Comparison of ENCODE assay signal across 14 mouse cellular contexts in the genomic region with DNA sequence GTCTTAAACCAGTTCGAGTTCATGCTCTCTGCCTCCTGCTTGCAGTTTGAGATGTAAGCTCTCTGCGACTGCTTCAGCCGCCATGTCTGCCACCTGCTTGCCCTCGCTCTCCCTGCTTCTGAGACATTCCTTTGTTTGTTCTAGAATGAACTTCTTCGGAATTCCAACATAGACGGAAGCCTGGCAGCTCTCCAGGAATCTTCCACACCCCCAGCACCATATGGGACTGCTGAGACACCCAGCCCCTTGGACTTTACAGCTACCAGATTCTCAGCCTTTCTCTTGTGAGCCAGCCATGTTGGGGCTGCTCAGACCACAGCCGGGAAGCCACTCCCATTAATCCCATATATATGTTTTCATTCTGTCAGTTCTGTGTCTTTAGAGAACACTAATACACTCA. TPM values are rescaled to one million over a fixed set of nuclear protein-coding genes. Genes with fewer than 3 reads are reported as not detected.
DNase-seq lines count a peak whose midpoint lies in the region; ATAC-seq and TF ChIP-seq lines count a peak whose summit lies in the region.
"Had no signal": no experiment of that assay in that cellular context is flagged by ENCODE, and none has a peak within 500 bp of the region (broad histone marks: within the 10 kb centered on the region; RNA-seq: fewer than 3 reads in every experiment).

No protein-coding gene starts in this region.

- peaks cover 7% of the 10 kb centered on the region; the same call in 1 of the 2 replicates for H3K4me1 ChIP-seq in forebrain, embryonic 13.5 days
- no peaks in the 10 kb centered on the region for H3K4me1 ChIP-seq in forebrain, embryonic 11.5 days (replicated peaks; ENCODE audit: control insufficient read depth, insufficient read depth, low read length)
- peaks cover 6% of the 10 kb centered on the region for H3K4me1 ChIP-seq in ES-Bruce4 (ENCODE audit: control insufficient read depth, insufficient read depth, low read length)
- H3K4me1 ChIP-seq in forebrain, postnatal 0 days (ENCODE audit: insufficient read depth), result 0 out of 2 replicates have a peak, but pooled peaks cover 5% of the 10 kb centered on the region
- peaks cover 8% of the 10 kb centered on the region for H3K4me1 ChIP-seq in thymus, adult 2 months (replicated peaks; ENCODE audit: control insufficient read depth, insufficient read depth, low read length)
- no peaks in the 10 kb centered on the region for H3K4me1 ChIP-seq in liver, postnatal 0 days (ENCODE audit: insufficient read depth)
- H3K4me1 ChIP-seq: hindbrain, embryonic 12.5 days; midbrain, embryonic 13.5 days had no signal

- no peak for TF ChIP-seq EP300 in ES-Bruce4 (IDR thresholded peaks at IDR 0.05; ENCODE audit: insufficient read depth, low read depth, low read length)
- no peak for TF ChIP-seq EP300 in liver, postnatal 0 days (IDR thresholded peaks at IDR 0.05; ENCODE audit: low read depth)

- 42% methylated on average over 7 of the region's 7 CpGs for WGBS in forebrain, embryonic 13.5 days
- 58% methylated on average over 7 of the region's 7 CpGs for WGBS in forebrain, embryonic 11.5 days
- WGBS in forebrain, postnatal 0 days, result 28% methylated on average over 7 of the region's 7 CpGs
- 85% methylated on average over 7 of the region's 7 CpGs for WGBS in thymus, adult 2 months
- 65% methylated on average over 7 of the region's 7 CpGs for WGBS in liver, postnatal 0 days (ENCODE audit: insufficient replicate concordance)

- no peak overlapping the region for H3K4me2 ChIP-seq in forebrain, embryonic 13.5 days
- H3K4me2 ChIP-seq in forebrain, embryonic 11.5 days (ENCODE audit: low read depth, low read length, severe bottlenecking), result no peak overlapping the region
- H3K4me2 ChIP-seq in forebrain, postnatal 0 days (ENCODE audit: low read depth), result no peak overlapping the region
- H3K4me2 ChIP-seq in liver, postnatal 0 days (ENCODE audit: low read depth, low read length), result no peak overlapping the region
- H3K4me2 ChIP-seq: hindbrain, embryonic 12.5 days; midbrain, embryonic 13.5 days had no signal

- no peak for DNase-seq in forebrain, embryonic 11.5 days (ENCODE audit: low spot score)
- peak; percentile 21 for DNase-seq in layer of hippocampus, adult 9-11 months
- no peak for DNase-seq in layer of hippocampus, adult 2 months (ENCODE audit: low spot score in 2 of 2)
- peak; percentile 49 for DNase-seq in forebrain, postnatal 0 days
- DNase-seq in thymus, adult 2 months, result no peak
- no peak for DNase-seq in liver, postnatal 0 days
- DNase-seq: cerebellum, postnatal 36 days had no signal

- H3K36me3 ChIP-seq in forebrain, embryonic 13.5 days (ENCODE audit: poor library complexity, severe bottlenecking), result no peaks in the 10 kb centered on the region
- no peaks in the 10 kb centered on the region for H3K36me3 ChIP-seq in forebrain, embryonic 11.5 days (ENCODE audit: control insufficient read depth, insufficient read depth, low read length)
- H3K36me3 ChIP-seq in ES-Bruce4 (ENCODE audit: control insufficient read depth, insufficient read depth, low read length, poor library complexity, severe bottlenecking), result no peaks in the 10 kb centered on the region
- no peaks in the 10 kb centered on the region for H3K36me3 ChIP-seq in forebrain, postnatal 0 days (ENCODE audit: insufficient read depth)
- H3K36me3 ChIP-seq in thymus, adult 2 months (ENCODE audit: control insufficient read depth, insufficient read depth, low read length), result no peaks in the 10 kb centered on the region
- H3K36me3 ChIP-seq in liver, postnatal 0 days (replicated peaks; ENCODE audit: insufficient read depth, low read length), result no peaks in the 10 kb centered on the region
- H3K36me3 ChIP-seq: hindbrain, embryonic 12.5 days; midbrain, embryonic 13.5 days had no signal

- ATAC-seq in forebrain, embryonic 13.5 days, result 0 out of 2 replicates have a peak, but pooled peaks have one; percentile 33
- ATAC-seq in forebrain, embryonic 11.5 days (replicated peaks; ENCODE audit: low FRiP score), result no peak
- ATAC-seq in forebrain, postnatal 0 days, result peak; percentile 34; the same call in 1 of the 2 replicates
- no peak for ATAC-seq in liver, postnatal 0 days
- ATAC-seq: midbrain, embryonic 13.5 days; Patski had no signal

- TF ChIP-seq POLR2A in ES-Bruce4 (IDR thresholded peaks at IDR 0.05; ENCODE audit: insufficient read depth, low read length), result no peak
- no peak for TF ChIP-seq POLR2A in thymus, adult 2 months (IDR thresholded peaks at IDR 0.05; ENCODE audit: control insufficient read depth, extremely low read depth, insufficient read depth, low read length, poor library complexity)

- TF ChIP-seq CTCF in layer of hippocampus, adult 2 months (conservative IDR thresholded peaks at IDR 0.05), result no peak
- TF ChIP-seq CTCF in ES-Bruce4 (IDR thresholded peaks at IDR 0.05; ENCODE audit: low read depth, low read length), result no peak
- TF ChIP-seq CTCF in forebrain, postnatal 0 days (IDR thresholded peaks at IDR 0.05; ENCODE audit: low read depth), result no peak
- no peak for TF ChIP-seq CTCF in thymus, adult 2 months (IDR thresholded peaks at IDR 0.05; ENCODE audit: borderline replicate concordance, control insufficient read depth, extremely low read depth, insufficient read depth, low read length, poor library complexity)
- TF ChIP-seq CTCF in liver, postnatal 0 days (IDR thresholded peaks at IDR 0.05; ENCODE audit: low read depth), result no peak

- H3K4me3 ChIP-seq in forebrain, embryonic 13.5 days, result no peak overlapping the region
- no peak overlapping the region for H3K4me3 ChIP-seq in forebrain, embryonic 11.5 days (ENCODE audit: low read depth, low read length)
- H3K4me3 ChIP-seq in layer of hippocampus, adult 2 months, result no peak overlapping the region
- no peak overlapping the region for H3K4me3 ChIP-seq in ES-Bruce4 (ENCODE audit: low read depth, low read length)
- no peak overlapping the region for H3K4me3 ChIP-seq in forebrain, postnatal 0 days (ENCODE audit: low read depth, low read length)
- no peak overlapping the region for H3K4me3 ChIP-seq in thymus, adult 2 months (ENCODE audit: control insufficient read depth, insufficient read depth, low read length)
- H3K4me3 ChIP-seq in liver, postnatal 0 days (ENCODE audit: low read depth, low read length), result no peak overlapping the region
- H3K4me3 ChIP-seq: hindbrain, embryonic 12.5 days; midbrain, embryonic 13.5 days had no signal

- H3K27ac ChIP-seq in forebrain, embryonic 13.5 days, result 0 out of 2 replicates have a peak overlapping the region, but pooled peaks have one; percentile 31
- H3K27ac ChIP-seq in forebrain, embryonic 11.5 days (ENCODE audit: low read depth, low read length), result no peak overlapping the region
- H3K27ac ChIP-seq in layer of hippocampus, adult 2 months, result no peak overlapping the region
- peak overlapping the region; percentile 43; the same call in 1 of the 2 replicates for H3K27ac ChIP-seq in ES-Bruce4 (ENCODE audit: insufficient read depth, low read length)
- H3K27ac ChIP-seq in forebrain, postnatal 0 days (ENCODE audit: low read depth, low read length), result peak overlapping the region; percentile 40; the same call in 1 of the 2 replicates
- H3K27ac ChIP-seq in thymus, adult 2 months (ENCODE audit: control insufficient read depth, insufficient read depth, low read length), result no peak overlapping the region
- no peak overlapping the region for H3K27ac ChIP-seq in liver, postnatal 0 days (ENCODE audit: low read depth)
- H3K27ac ChIP-seq: hindbrain, embryonic 12.5 days; midbrain, embryonic 13.5 days had no signal

- H3K9me3 ChIP-seq in forebrain, embryonic 13.5 days (replicated peaks), result no peaks in the 10 kb centered on the region
- no peaks in the 10 kb centered on the region for H3K9me3 ChIP-seq in forebrain, embryonic 11.5 days (ENCODE audit: control insufficient read depth, low read length)
- no peaks in the 10 kb centered on the region for H3K9me3 ChIP-seq in ES-Bruce4 (replicated peaks; ENCODE audit: control insufficient read depth, insufficient read depth, low read length, poor library complexity, severe bottlenecking)
- H3K9me3 ChIP-seq in forebrain, postnatal 0 days (ENCODE audit: low read length), result no peaks in the 10 kb centered on the region
- no peaks in the 10 kb centered on the region for H3K9me3 ChIP-seq in liver, postnatal 0 days (ENCODE audit: low read length)
- H3K9me3 ChIP-seq: hindbrain, embryonic 12.5 days; midbrain, embryonic 13.5 days had no signal

- H3K9ac ChIP-seq in forebrain, embryonic 13.5 days, result no peak overlapping the region
- no peak overlapping the region for H3K9ac ChIP-seq in forebrain, embryonic 11.5 days (ENCODE audit: low read length)
- H3K9ac ChIP-seq in ES-Bruce4 (ENCODE audit: low read depth, poor library complexity, severe bottlenecking), result no peak overlapping the region
- no peak overlapping the region for H3K9ac ChIP-seq in forebrain, postnatal 0 days
- H3K9ac ChIP-seq in liver, postnatal 0 days (replicated peaks), result no peak overlapping the region
- H3K9ac ChIP-seq: hindbrain, embryonic 12.5 days; midbrain, embryonic 13.5 days had no signal

- H3K27me3 ChIP-seq in forebrain, embryonic 13.5 days, result no peaks in the 10 kb centered on the region
- no peaks in the 10 kb centered on the region for H3K27me3 ChIP-seq in forebrain, embryonic 11.5 days (ENCODE audit: control insufficient read depth, insufficient read depth, low read length)
- no peaks in the 10 kb centered on the region for H3K27me3 ChIP-seq in ES-Bruce4 (ENCODE audit: control insufficient read depth, insufficient read depth, low read length, poor library complexity, severe bottlenecking)
- no peaks in the 10 kb centered on the region; the same call in 1 of the 2 replicates for H3K27me3 ChIP-seq in forebrain, postnatal 0 days (ENCODE audit: insufficient read depth, low read length)
- H3K27me3 ChIP-seq in thymus, adult 2 months (ENCODE audit: control insufficient read depth, insufficient read depth, low read length), result no peaks in the 10 kb centered on the region
- no peaks in the 10 kb centered on the region for H3K27me3 ChIP-seq in liver, postnatal 0 days (ENCODE audit: insufficient read depth, low read length)
- H3K27me3 ChIP-seq: hindbrain, embryonic 12.5 days; midbrain, embryonic 13.5 days; Patski had no signal

RNA-seq across cellular contexts. Expression of a gene that starts 7.4 kb away (rescaled TPM):
- polyA plus RNA-seq in forebrain, embryonic 13.5 days (2015; fragmentation: Nextera tagmentation; extraction: Ambion mirVana), result 5.1 and 7.8 TPM in 2 replicates
- 4.3 and 7.2 TPM in 2 replicates for polyA plus RNA-seq in forebrain, embryonic 11.5 days (2014; fragmentation: Nextera tagmentation; extraction: Ambion mirVana)
- total RNA-seq in layer of hippocampus, adult 2 months (2021), result 1 to 10 TPM; 2.9 to 4.2 TPM
- polyA plus RNA-seq in ES-Bruce4 (2011; ENCODE audit: insufficient read depth, insufficient read length, low read depth, missing spikeins), result 5.9 and 6.6 TPM in 2 replicates
- total RNA-seq in forebrain, postnatal 0 days (2014; rRNA removed), result 8.5 and 11.5 TPM in 2 replicates
- polyA plus RNA-seq in forebrain, postnatal 0 days (2015; fragmentation: Nextera tagmentation; extraction: Ambion mirVana), result 5.8 and 9.0 TPM in 2 replicates
- 30.9 and 37.5 TPM in 2 replicates for polyA plus RNA-seq in thymus, adult 2 months (2012; rRNA removed)
- polyA plus RNA-seq in liver, postnatal 0 days (2015; fragmentation: Nextera tagmentation; extraction: Ambion mirVana), result 2.1 TPM in 2 replicates

RNA-seq across cellular contexts. Expression of a gene that starts 22.0 kb away (rescaled TPM):
- not detected in 2 replicates for polyA plus RNA-seq in forebrain, embryonic 13.5 days (2015; fragmentation: Nextera tagmentation; extraction: Ambion mirVana)
- polyA plus RNA-seq in forebrain, embryonic 11.5 days (2014; fragmentation: Nextera tagmentation; extraction: Ambion mirVana), result 0.77 and 0.80 TPM in 2 replicates
- not detected for total RNA-seq in layer of hippocampus, adult 2 months (2021)
- polyA plus RNA-seq in ES-Bruce4 (2011; ENCODE audit: insufficient read depth, insufficient read length, low read depth, missing spikeins), result 2.7 and 3.7 TPM in 2 replicates
- total RNA-seq in forebrain, postnatal 0 days (2014; rRNA removed), result not detected in 2 replicates
- not detected in 2 replicates for polyA plus RNA-seq in forebrain, postnatal 0 days (2015; fragmentation: Nextera tagmentation; extraction: Ambion mirVana)
- polyA plus RNA-seq in thymus, adult 2 months (2012; rRNA removed), result 0.64 and 1.3 TPM in 2 replicates
- polyA plus RNA-seq in liver, postnatal 0 days (2015; fragmentation: Nextera tagmentation; extraction: Ambion mirVana), result not detected in 2 replicates
- total RNA-seq: heart, adult 8-10 months had no signal
- polyA plus RNA-seq: liver, embryonic 16.5 days; midbrain, embryonic 13.5 days had no signal

RNA-seq across cellular contexts. Expression of a gene that starts 38.0 kb away (rescaled TPM):
- not detected in 2 replicates for polyA plus RNA-seq in forebrain, embryonic 13.5 days (2015; fragmentation: Nextera tagmentation; extraction: Ambion mirVana)
- not detected in 2 replicates for polyA plus RNA-seq in forebrain, embryonic 11.5 days (2014; fragmentation: Nextera tagmentation; extraction: Ambion mirVana)
- total RNA-seq in layer of hippocampus, adult 2 months (2021), result not detected
- polyA plus RNA-seq in ES-Bruce4 (2011; ENCODE audit: insufficient read depth, insufficient read length, low read depth, missing spikeins), result 0.34 and 0.38 TPM in 2 replicates
- total RNA-seq in forebrain, postnatal 0 days (2014; rRNA removed), result 0.19 TPM in 1 of 2 replicates, not detected in the other
- polyA plus RNA-seq in forebrain, postnatal 0 days (2015; fragmentation: Nextera tagmentation; extraction: Ambion mirVana), result not detected in 2 replicates
- 6.1 and 16.1 TPM in 2 replicates for polyA plus RNA-seq in thymus, adult 2 months (2012; rRNA removed)
- 4.0 and 4.7 TPM in 2 replicates for polyA plus RNA-seq in liver, postnatal 0 days (2015; fragmentation: Nextera tagmentation; extraction: Ambion mirVana)
- polyA plus RNA-seq: midbrain, embryonic 13.5 days had no signal

RNA-seq across cellular contexts. Expression of a gene that starts 40.1 kb away (rescaled TPM):
- 282 and 287 TPM in 2 replicates for polyA plus RNA-seq in forebrain, embryonic 13.5 days (2015; fragmentation: Nextera tagmentation; extraction: Ambion mirVana)
- 253 and 261 TPM in 2 replicates for polyA plus RNA-seq in forebrain, embryonic 11.5 days (2014; fragmentation: Nextera tagmentation; extraction: Ambion mirVana)
- total RNA-seq in layer of hippocampus, adult 2 months (2021), result 10 to 100 TPM; 67.6 to 77.3 TPM
- 90.7 and 92.6 TPM in 2 replicates for polyA plus RNA-seq in ES-Bruce4 (2011; ENCODE audit: insufficient read depth, insufficient read length, low read depth, missing spikeins)
- total RNA-seq in forebrain, postnatal 0 days (2014; rRNA removed), result 85.0 and 123 TPM in 2 replicates
- 237 and 318 TPM in 2 replicates for polyA plus RNA-seq in forebrain, postnatal 0 days (2015; fragmentation: Nextera tagmentation; extraction: Ambion mirVana)
- 81.9 and 89.4 TPM in 2 replicates for polyA plus RNA-seq in thymus, adult 2 months (2012; rRNA removed)
- 99.8 and 112 TPM in 2 replicates for polyA plus RNA-seq in liver, postnatal 0 days (2015; fragmentation: Nextera tagmentation; extraction: Ambion mirVana)

RNA-seq across cellular contexts. Expression of a gene that starts 59.6 kb away (rescaled TPM):
- 43.2 and 45.2 TPM in 2 replicates for polyA plus RNA-seq in forebrain, embryonic 13.5 days (2015; fragmentation: Nextera tagmentation; extraction: Ambion mirVana)
- polyA plus RNA-seq in forebrain, embryonic 11.5 days (2014; fragmentation: Nextera tagmentation; extraction: Ambion mirVana), result 48.1 and 53.3 TPM in 2 replicates
- total RNA-seq in layer of hippocampus, adult 2 months (2021), result 10 to 100 TPM; 15.7 to 16.9 TPM
- polyA plus RNA-seq in ES-Bruce4 (2011; ENCODE audit: insufficient read depth, insufficient read length, low read depth, missing spikeins), result 49.1 and 54.6 TPM in 2 replicates
- total RNA-seq in forebrain, postnatal 0 days (2014; rRNA removed), result 30.0 and 33.3 TPM in 2 replicates
- 18.9 and 19.7 TPM in 2 replicates for polyA plus RNA-seq in forebrain, postnatal 0 days (2015; fragmentation: Nextera tagmentation; extraction: Ambion mirVana)
- 136 and 138 TPM in 2 replicates for polyA plus RNA-seq in thymus, adult 2 months (2012; rRNA removed)
- polyA plus RNA-seq in liver, postnatal 0 days (2015; fragmentation: Nextera tagmentation; extraction: Ambion mirVana), result 13.7 and 16.5 TPM in 2 replicates

Comparison
In these comparisons a context has a peak if more than half of its experiments do, and no peak if none do; other contexts are left out.
1. ATAC-seq: peak in forebrain, embryonic 13.5 days (single experiment) and forebrain, postnatal 0 days (single experiment); none in forebrain, embryonic 11.5 days (single experiment) and liver, postnatal 0 days (single experiment).
2. H3K27ac ChIP-seq: peak in forebrain, embryonic 13.5 days (single experiment), ES-Bruce4 (single experiment) and forebrain, postnatal 0 days (single experiment); none in forebrain, embryonic 11.5 days (single experiment), layer of hippocampus, adult 2 months (single experiment), thymus, adult 2 months (single experiment) and liver, postnatal 0 days (single experiment).
3. DNase-seq: peak in layer of hippocampus, adult 9-11 months (single experiment) and forebrain, postnatal 0 days (single experiment); none in forebrain, embryonic 11.5 days (single experiment), layer of hippocampus, adult 2 months (0 of 2), thymus, adult 2 months (single experiment) and liver, postnatal 0 days (single experiment).